Mouse (Mus musculus) embryonic fibroblast, embryonic 13.5 days (primary cell): Measurements from ENCODE around the gene Ccl12.

Experiments used
- CTCF ChIP-seq: IDR thresholded peaks from 2 replicates; pipeline ENCODE4 v1.5.1; 2011; ENCODE audit warnings: mild to moderate bottlenecking, control low read depth, low read length, moderate library complexity, borderline replicate concordance; ENCODE audit not compliant: insufficient read depth
- POLR2A ChIP-seq: IDR thresholded peaks from 2 replicates; pipeline ENCODE4 v1.6.1; 2011; ENCODE audit warnings: low read depth, mild to moderate bottlenecking, control low read depth, low read length, moderate library complexity

DNA sequence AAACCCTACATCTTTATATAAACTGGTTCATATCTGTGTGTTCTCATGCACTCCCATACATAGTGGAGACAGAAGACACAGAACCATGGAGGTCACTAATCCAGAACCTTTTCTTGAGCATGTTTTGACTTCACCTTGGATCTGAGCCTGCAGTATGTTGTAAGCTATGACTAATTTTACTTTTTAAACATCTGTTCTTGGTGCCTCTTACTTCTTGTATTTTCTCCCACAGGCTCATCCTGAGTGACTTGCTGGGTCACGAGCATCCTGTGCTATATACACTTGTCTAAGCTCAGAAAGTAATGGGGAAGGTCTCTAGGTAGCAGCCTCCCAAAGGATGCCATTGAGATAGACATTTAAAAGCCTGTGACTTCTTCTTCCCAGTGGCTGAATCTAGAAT is 31.3 kb downstream of the Ccl12 start:
- no peak for TF ChIP-seq POLR2A
- no peak for TF ChIP-seq CTCF
